Mouse (Mus musculus): ENCODE data around the gene Ttc22.
A peak's percentile ranks its signal among the peaks of the same experiment; 100 is the strongest.

Ttc22 gene

GRCm38 (mm10) chr4:106622030-106622493 is at the start of gene Ttc22:
TSS of gene Ttc22 (plus strand) at chr4:106622432.
- DNase-seq (ENCODE audit: low read depth): no peak

- DNase-seq (ENCODE audit: low read depth): no peak
Measured at GRCm38 (mm10) chr4:106575022-106575421, 47.2 kb upstream of the Ttc22 start.

- DNase-seq (ENCODE audit: low read depth): no peak
Measured at GRCm38 (mm10) chr4:106577511-106577910, 44.7 kb upstream of the Ttc22 start.

- DNase-seq (ENCODE audit: low read depth): no peak
Measured at GRCm38 (mm10) chr4:106581176-106581864, 40.9 kb upstream of the Ttc22 start.

GRCm38 (mm10) chr4:106581865-106582204 is 40.4 kb upstream of the Ttc22 start:
- no peak for DNase-seq (ENCODE audit: low read depth)

GRCm38 (mm10) chr4:106582428-106583153 is 39.6 kb upstream of the Ttc22 start:
- no peak for DNase-seq (ENCODE audit: low read depth)

- DNase-seq (ENCODE audit: low read depth): no peak
Measured at GRCm38 (mm10) chr4:106584665-106585064, 37.6 kb upstream of the Ttc22 start.

GRCm38 (mm10) chr4:106587075-106587474 is 35.2 kb upstream of the Ttc22 start:
- DNase-seq (ENCODE audit: low read depth): no peak

GRCm38 (mm10) chr4:106590142-106590541 is 32.1 kb upstream of the Ttc22 start:
- no peak for DNase-seq (ENCODE audit: low read depth)

GRCm38 (mm10) chr4:106590871-106591270 is 31.4 kb upstream of the Ttc22 start:
- no peak for DNase-seq (ENCODE audit: low read depth)

GRCm38 (mm10) chr4:106593636-106594035 is 28.6 kb upstream of the Ttc22 start:
- no peak for DNase-seq (ENCODE audit: low read depth)

- no peak for DNase-seq (ENCODE audit: low read depth)
Measured at GRCm38 (mm10) chr4:106596200-106596599, 26.0 kb upstream of the Ttc22 start.

- no peak for DNase-seq (ENCODE audit: low read depth)
Measured at GRCm38 (mm10) chr4:106597055-106597454, 25.2 kb upstream of the Ttc22 start.

GRCm38 (mm10) chr4:106597741-106598140 is 24.5 kb upstream of the Ttc22 start:
- DNase-seq (ENCODE audit: low read depth): no peak

- no peak for DNase-seq (ENCODE audit: low read depth)
Measured at GRCm38 (mm10) chr4:106599415-106599814, 22.8 kb upstream of the Ttc22 start.

GRCm38 (mm10) chr4:106600770-106601169 is 21.5 kb upstream of the Ttc22 start:
- DNase-seq (ENCODE audit: low read depth): no peak

GRCm38 (mm10) chr4:106606639-106607554 is 15.3 kb upstream of the Ttc22 start:
- no peak for DNase-seq (ENCODE audit: low read depth)

- DNase-seq (ENCODE audit: low read depth): no peak
Measured at GRCm38 (mm10) chr4:106607905-106608304, 14.3 kb upstream of the Ttc22 start.

GRCm38 (mm10) chr4:106613105-106613504 is 9.1 kb upstream of the Ttc22 start:
- DNase-seq (ENCODE audit: low read depth): no peak

- DNase-seq (ENCODE audit: low read depth): no peak
Measured at GRCm38 (mm10) chr4:106613560-106613959, 8.7 kb upstream of the Ttc22 start.

GRCm38 (mm10) chr4:106614180-106614797 is 7.9 kb upstream of the Ttc22 start:
- DNase-seq (ENCODE audit: low read depth): peak; percentile 43

GRCm38 (mm10) chr4:106614881-106615280 is 7.4 kb upstream of the Ttc22 start:
- no peak for DNase-seq (ENCODE audit: low read depth)
